Mouse (Mus musculus) G1E (cell line): Measurements from ENCODE around the gene Letm1. TPM values are rescaled to one million over a fixed set of nuclear protein-coding genes. Genes with fewer than 3 reads are reported as not detected.

Experiments
- ATAC-seq: 2 replicates; pipeline ENCODE4 v1.8.0; 2016; ENCODE audit warnings: mild to moderate bottlenecking; ENCODE audit not compliant: insufficient number of reproducible peaks, poor library complexity, low FRiP score, severe bottlenecking; ENCODE audit errors: extremely low read depth
- DNase-seq: peaks from one replicate; pipeline ENCODE4 v3.0.0; 2012; ENCODE audit warnings: low spot score
- H3K27me3 ChIP-seq: 2 replicates; pipeline ENCODE4 v1.6.1; 2012; ENCODE audit warnings: mild to moderate bottlenecking, low read length, inconsistent platforms; ENCODE audit not compliant: insufficient read depth
- H3K36me3 ChIP-seq: replicated peaks from 2 replicates; pipeline ENCODE3; 2012; ENCODE audit warnings: mild to moderate bottlenecking, inconsistent platforms
- H3K4me1 ChIP-seq: 2 replicates; pipeline ENCODE4 v1.6.1; 2012; ENCODE audit warnings: low read depth, low read length, inconsistent platforms, mixed read lengths; ENCODE audit not compliant: insufficient read depth
- H3K4me3 ChIP-seq: 2 replicates; pipeline ENCODE4 v1.5.1; 2012; ENCODE audit warnings: low read depth, mild to moderate bottlenecking, inconsistent platforms, low read length, moderate library complexity, mixed read lengths
- H3K9me3 ChIP-seq: replicated peaks from 2 replicates; pipeline ENCODE4 v1.6.1; 2012; ENCODE audit warnings: inconsistent platforms
- CTCF ChIP-seq: IDR thresholded peaks from 2 replicates; pipeline ENCODE4 v1.5.1; 2012; ENCODE audit warnings: low read depth, low read length, inconsistent platforms, mixed read lengths
- GATA1 ChIP-seq: IDR thresholded peaks from 2 replicates; pipeline ENCODE4 v1.6.1; 2012; ENCODE audit warnings: borderline replicate concordance, low read length, inconsistent platforms, mixed read lengths
- GATA2 ChIP-seq: IDR thresholded peaks from 2 replicates; pipeline ENCODE4 v1.6.1; 2012; ENCODE audit warnings: low read depth, low read length, inconsistent platforms, borderline replicate concordance
- POLR2AphosphoS5 ChIP-seq: IDR thresholded peaks from 2 replicates; pipeline ENCODE4 v1.6.1; 2012; ENCODE audit warnings: low read depth, low read length, inconsistent platforms; ENCODE audit not compliant: insufficient replicate concordance
- TAL1 ChIP-seq: conservative IDR thresholded peaks from 2 replicates; pipeline ENCODE4 v1.6.1; 2012; ENCODE audit warnings: low read depth, low read length, inconsistent platforms, mixed read lengths
- polyA plus RNA-seq: library from polyadenylated mRNA; stranded (reverse); fragments of >175 nt; gene quantifications from 2 replicates; pipeline ENCODE4 v1.2.3, GENCODE M21; 2012
- total RNA-seq, 2 experiments: library from RNA; stranded (forward) in 1 of 2; stranded (reverse) in 1 of 2; fragments of 200-1000 nt in 1 of 2; fragments of >200 nt in 1 of 2; fragmentation: Nextera tagmentation in 1 of 2; gene quantifications; 2 replicates each; pipeline ENCODE4 v1.2.3; 2014 to 2017

Gene Letm1
- total and polyA plus RNA-seq, 3 experiments: 14.6 to 28.6 (median 20.8) TPM

DNA sequence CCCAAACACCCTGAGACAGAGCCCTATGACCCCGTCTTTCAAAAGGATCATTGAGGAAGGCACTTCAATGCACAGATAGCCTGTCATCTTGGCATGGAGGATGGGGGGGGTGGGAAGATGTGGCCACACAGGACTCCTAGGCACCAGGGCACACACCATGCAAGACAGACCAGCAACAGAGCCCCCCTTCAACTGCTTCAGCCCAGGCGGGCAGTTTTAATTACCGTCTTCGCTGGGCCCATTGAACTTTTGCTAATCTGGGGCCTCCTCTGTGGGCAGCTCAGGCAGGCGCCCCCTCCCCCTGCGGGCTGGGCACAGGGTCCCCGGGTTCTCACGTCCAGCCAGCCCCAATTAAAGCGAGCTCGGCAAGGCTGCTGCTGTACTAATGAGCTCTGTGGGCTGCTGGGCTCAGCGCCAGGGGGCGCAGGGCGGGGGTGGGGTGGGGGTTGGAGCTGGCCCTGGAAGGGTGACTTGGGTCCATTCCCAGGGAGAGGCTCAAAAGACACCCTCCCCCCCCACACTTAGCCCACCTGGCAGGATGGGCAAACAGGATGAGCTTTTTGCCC is 84.6 kb downstream of the Letm1 start:
- H3K36me3 ChIP-seq: no peaks in the 10 kb centered on the region
- DNase-seq: no peak
- no peak for ATAC-seq
- TF ChIP-seq GATA2: no peak
- TF ChIP-seq GATA1: no peak
- TF ChIP-seq CTCF: no peak
- TF ChIP-seq TAL1: no peak
- TF ChIP-seq POLR2AphosphoS5: no peak
- H3K27me3 ChIP-seq: peaks cover 86% of the 10 kb centered on the region
- H3K9me3 ChIP-seq: no peaks in the 10 kb centered on the region
- no peak overlapping the region for H3K4me3 ChIP-seq
- H3K4me1 ChIP-seq: peaks cover 2% of the 10 kb centered on the region

- no peak overlapping the region for H3K4me3 ChIP-seq
- no peak for ATAC-seq
- peaks cover 86% of the 10 kb centered on the region for H3K27me3 ChIP-seq
- no peak for DNase-seq
- no peak for TF ChIP-seq CTCF
- TF ChIP-seq POLR2AphosphoS5: no peak
- no peak for TF ChIP-seq GATA1
- TF ChIP-seq GATA2: no peak
- TF ChIP-seq TAL1: no peak
- H3K4me1 ChIP-seq: peaks cover 2% of the 10 kb centered on the region
- H3K9me3 ChIP-seq: no peaks in the 10 kb centered on the region
- H3K36me3 ChIP-seq: no peaks in the 10 kb centered on the region
These were observed 85.1 kb downstream of the Letm1 start for GRCm38 (mm10) chr5:33697534-33697933.

- H3K9me3 ChIP-seq: no peaks in the 10 kb centered on the region
- DNase-seq: no peak
- no peak overlapping the region for H3K4me3 ChIP-seq
- TF ChIP-seq POLR2AphosphoS5 (no peak), TAL1 (no peak), GATA1 (no peak), CTCF (no peak), GATA2 (no peak)
- peaks cover 84% of the 10 kb centered on the region for H3K27me3 ChIP-seq
- no peaks in the 10 kb centered on the region for H3K36me3 ChIP-seq
- ATAC-seq: no peak
- peaks cover 2% of the 10 kb centered on the region for H3K4me1 ChIP-seq
These were observed 86.2 kb downstream of the Letm1 start for GRCm38 (mm10) chr5:33696430-33696829.

- Histone ChIP-seq H3K4me3 (no peak overlapping the region; the same call in 1 of the 2 replicates), H3K27me3 (peaks cover 77% of the 10 kb centered on the region), H3K36me3 (no peaks in the 10 kb centered on the region), H3K9me3 (no peaks in the 10 kb centered on the region), H3K4me1 (peaks cover 2% of the 10 kb centered on the region)
- DNase-seq: no peak
- ATAC-seq: no peak
- TF ChIP-seq CTCF (no peak), POLR2AphosphoS5 (no peak), TAL1 (no peak), GATA2 (no peak), GATA1 (no peak)
These were observed 86.9 kb downstream of the Letm1 start for GRCm38 (mm10) chr5:33695718-33696121.

- peak overlapping the region; percentile 41; the same call in 1 of the 2 replicates for H3K4me3 ChIP-seq
These were observed 87.5 kb downstream of the Letm1 start for GRCm38 (mm10) chr5:33694848-33695717.

DNA sequence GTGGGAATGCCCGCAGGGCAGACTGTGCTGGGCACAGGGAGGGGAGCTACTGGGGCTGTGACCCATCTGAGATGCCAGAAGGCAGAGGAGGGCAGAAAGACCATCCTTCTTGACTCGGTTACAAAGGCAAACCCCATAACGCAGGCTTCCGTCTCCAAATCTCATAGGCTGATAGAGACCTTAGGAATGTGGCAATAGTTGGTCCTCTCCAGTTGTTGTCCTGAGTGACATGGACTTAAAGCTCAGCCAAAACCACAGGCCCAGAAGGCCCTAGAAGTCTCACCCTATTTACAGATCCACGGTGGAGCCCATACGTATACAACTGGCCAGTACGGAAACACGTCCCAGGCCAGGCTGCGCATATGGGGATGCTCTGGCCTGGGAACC is 88.2 kb downstream of the Letm1 start:
- H3K9me3 ChIP-seq: no peaks in the 10 kb centered on the region
- H3K4me1 ChIP-seq: peaks cover 2% of the 10 kb centered on the region
- no peak overlapping the region for H3K4me3 ChIP-seq
- no peaks in the 10 kb centered on the region for H3K36me3 ChIP-seq
- peaks cover 79% of the 10 kb centered on the region for H3K27me3 ChIP-seq
- ATAC-seq (no peak), DNase-seq (no peak)
- TF ChIP-seq POLR2AphosphoS5 (no peak), GATA1 (no peak), TAL1 (no peak), GATA2 (no peak), CTCF (no peak)

More at GRCm38 (mm10) chr5:33694848-33695717, 87.5 kb downstream of the Letm1 start:
- Histone ChIP-seq H3K9me3 (no peaks in the 10 kb centered on the region), H3K27me3 (peaks cover 76% of the 10 kb centered on the region), H3K4me1 (peaks cover 2% of the 10 kb centered on the region), H3K36me3 (no peaks in the 10 kb centered on the region)
- TF ChIP-seq GATA2: no peak
- TF ChIP-seq CTCF: no peak
- TF ChIP-seq GATA1: no peak
- TF ChIP-seq TAL1: no peak
- no peak for TF ChIP-seq POLR2AphosphoS5
- no peak for ATAC-seq
- DNase-seq: no peak
